Mouse (Mus musculus): ENCODE data around the gene Mrps18c. TPM values are rescaled to one million over a fixed set of nuclear protein-coding genes. Genes with fewer than 3 reads are reported as not detected.

Gene Mrps18c
- total RNA-seq, 2 experiments from 2014 or later: 116 to 122 TPM

DNA sequence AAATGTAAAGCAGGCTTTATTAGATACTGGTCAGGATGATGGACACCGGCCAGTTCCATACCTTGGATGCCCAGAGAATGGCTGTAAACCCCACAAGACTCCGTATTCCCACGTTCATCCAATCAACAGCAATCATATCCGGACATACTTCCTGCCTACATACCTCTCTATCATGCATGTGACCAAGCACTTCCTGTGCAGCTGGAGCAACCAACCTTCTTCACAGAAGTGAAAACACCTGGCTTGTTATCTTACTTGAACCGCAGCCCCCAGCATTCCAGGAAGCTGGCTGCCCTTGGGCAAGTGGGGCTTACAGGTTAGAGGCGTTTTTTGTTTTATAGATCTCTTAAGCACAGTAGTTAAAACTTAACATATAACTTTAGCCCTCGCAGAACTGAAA is 24.4 kb downstream of the Mrps18c start:
- no peak for DNase-seq (ENCODE audit: low spot score in 2 of 2)

DNA sequence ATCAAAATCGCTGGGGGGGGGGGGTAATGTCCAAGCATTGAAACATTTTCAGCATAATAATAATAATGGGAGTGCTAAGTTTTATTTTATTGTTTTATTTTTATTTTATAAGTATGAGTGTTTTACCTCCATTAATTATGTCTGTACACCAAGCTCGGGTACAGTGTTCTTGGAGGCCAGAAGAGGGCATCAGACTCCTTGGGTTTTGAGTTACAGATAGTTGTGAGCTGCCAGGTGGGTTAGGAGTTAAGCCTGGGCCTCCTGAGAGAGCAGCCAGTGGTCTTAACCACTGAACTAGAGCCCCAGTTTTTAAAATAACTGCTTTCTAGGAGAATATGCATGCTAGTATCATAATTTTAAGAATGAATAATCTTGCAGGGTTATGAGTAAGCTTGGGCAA is 27.5 kb downstream of the Mrps18c start:
- DNase-seq (ENCODE audit: low spot score in 2 of 2): no peak

DNA sequence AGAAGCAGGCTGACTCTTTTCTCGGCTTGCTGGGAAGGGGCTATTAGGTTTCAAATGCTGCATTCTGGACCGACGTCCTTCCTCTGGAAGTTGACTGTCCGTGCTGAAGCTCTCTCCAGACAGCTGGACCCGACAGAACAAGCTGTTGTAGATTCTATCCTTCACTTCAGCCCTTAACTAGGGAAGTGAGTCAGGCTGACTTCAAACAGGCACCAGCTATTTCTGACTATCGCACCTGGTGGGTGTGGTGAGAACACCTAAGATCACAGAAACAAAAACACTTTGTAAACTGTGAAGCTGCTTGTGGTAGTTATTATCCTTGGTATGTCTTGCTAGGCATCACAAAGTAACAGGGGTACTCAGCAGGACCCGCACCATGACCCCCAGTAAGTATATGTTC is 28.1 kb downstream of the Mrps18c start:
- no peak for DNase-seq (ENCODE audit: low spot score in 2 of 2)

DNA sequence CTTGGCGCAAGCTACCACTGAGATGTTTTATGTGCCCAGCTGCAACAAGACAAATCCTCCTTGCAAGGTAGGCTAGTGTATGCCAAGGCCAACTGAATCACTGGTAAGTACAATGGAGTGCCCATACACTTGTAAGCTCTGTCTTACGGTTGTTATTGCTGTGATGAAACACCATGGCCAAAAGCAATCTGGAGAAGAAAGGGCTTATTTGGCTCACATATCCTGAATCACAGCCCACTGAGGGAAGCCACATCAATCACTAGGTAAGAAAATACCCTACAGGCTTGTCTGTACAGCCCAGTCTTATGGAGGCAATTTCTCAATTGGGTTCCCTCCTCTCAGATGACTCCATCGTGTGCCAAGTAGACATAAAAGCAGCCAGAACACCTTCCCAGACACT is 30.3 kb downstream of the Mrps18c start:
- DNase-seq (ENCODE audit: low spot score in 2 of 2): no peak

DNA sequence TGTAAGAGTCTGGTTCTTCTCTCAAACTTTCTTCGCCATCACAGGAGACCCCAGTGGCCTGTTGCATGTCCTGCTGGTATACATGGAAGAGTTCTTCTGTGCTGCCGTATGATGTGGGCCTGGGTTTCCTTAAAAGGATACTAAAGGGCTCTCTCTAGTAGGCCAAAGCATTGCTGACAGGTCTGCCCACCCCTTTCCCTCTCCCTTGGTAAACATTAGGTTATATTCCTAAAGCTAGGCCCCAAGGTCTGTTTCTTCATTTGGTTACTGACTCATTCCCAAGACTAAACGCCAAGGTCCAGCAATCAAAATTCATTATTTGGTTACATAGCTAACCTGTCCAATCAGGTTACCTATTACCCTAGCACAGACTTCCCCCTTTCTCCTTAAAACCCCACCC is 34.3 kb downstream of the Mrps18c start:
- DNase-seq (ENCODE audit: low spot score in 2 of 2): no peak

DNA sequence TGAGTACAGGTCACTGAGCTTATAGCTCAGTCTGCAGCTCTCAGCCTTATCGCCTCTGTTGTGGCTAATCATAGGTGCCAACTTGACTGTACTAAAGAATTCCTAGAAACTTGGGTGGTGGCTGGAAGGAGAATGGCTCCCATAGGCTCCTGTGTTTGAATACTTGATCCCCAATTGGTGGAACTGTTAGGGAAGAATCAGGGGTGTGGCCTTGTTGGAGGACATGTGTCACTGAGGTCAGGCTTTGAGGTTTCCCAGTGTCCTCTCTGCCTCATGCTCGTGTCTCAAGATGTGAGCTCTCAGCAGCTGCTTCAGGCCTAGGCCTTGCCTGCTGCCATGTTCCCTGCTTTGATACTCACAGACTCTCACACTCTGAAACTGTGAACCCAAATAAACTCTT is 35.4 kb downstream of the Mrps18c start:
- DNase-seq (ENCODE audit: low spot score in 2 of 2): no peak

DNA sequence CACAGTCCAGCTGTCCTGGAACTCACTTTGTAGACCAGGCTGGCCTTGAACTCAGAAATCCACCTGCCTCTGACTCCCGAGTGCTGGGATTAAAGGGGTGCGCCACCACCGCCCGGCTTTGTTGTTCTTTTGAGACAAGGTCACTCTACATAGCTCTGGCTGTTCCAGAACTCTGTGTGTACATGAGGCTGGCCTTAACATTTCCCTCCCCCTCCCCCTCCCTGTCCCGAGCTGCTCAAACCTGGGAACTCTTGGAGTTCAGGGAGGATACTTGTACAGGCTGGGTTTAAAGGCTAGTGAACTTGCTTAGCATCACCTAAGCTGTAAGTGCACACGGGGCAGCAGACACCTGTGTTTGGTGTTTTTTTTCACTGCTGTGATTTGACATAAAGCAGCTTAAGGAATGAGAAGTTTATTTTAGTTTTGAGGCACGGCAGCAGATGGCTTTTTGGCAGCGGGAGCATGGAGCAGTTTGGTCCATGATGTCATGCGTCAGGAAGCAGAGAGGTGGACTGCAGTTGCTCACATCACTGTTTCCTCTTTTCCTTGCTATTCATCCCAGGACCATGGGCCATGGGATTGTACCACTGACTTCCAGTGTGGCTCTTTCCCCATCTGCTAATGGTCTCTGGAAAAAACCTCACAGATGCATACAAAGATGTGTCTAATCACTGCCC is 37.6 kb downstream of the Mrps18c start:
- no peak for DNase-seq (ENCODE audit: low spot score in 2 of 2)

DNA sequence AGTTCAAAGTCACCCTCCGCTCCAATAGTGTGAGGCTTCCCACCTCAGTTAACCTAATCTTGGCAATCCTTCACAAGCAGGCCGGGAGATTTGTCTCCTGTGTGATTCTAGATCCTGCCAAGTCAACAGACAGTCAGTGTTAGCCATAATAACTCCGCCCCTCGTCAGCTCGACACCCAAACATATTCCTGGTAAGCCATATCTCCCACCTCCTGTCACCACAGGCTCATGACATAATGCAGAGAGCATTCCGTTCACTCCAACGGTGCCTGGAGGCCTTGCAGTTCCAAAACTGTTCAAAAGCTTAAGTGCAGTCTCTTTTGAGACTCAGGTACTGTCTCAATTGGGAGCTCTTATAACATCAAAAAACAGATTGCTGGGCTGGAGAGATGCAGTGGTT is 39.5 kb downstream of the Mrps18c start:
- DNase-seq (ENCODE audit: low spot score in 2 of 2): no peak

DNA sequence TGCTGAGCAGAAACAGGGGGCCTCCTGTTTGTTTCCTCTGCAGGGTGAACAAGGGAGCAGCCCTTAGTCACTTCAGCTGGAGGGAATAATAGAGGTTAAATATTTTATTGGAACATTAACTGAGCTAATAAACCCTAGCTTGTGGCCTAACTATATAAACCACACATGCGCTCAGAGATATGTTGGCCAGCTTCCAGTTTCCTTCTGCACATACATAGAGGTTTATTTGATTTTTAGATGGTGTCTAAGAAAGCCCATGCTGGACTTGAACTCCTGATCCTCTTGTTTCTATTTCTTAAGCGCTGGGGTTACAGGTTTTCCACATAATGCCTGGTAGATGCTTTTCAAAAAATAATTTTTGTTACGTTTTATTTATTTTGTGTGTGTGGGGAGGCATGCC is 46.1 kb downstream of the Mrps18c start:
- DNase-seq (ENCODE audit: low spot score in 2 of 2): no peak

DNA sequence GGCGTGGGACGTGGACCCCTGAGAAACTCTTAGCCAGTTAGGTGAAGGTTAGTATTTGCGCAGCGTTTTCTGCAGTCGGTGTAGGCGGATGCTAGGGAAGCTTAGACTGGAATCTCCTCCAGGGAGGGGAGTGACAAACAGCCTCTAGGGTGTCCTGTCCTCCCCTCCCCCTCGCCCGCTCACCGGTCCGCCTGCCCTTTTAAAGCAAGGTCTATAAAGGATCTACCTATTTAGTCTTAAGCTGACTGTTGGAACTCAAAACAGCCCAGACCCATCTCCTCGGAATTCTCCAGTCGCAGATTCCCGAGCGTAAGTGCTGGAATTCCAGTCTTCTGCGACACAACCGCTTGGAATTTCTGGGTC is 47.0 kb downstream of the Mrps18c start, which contains the start of gene Gpat3:
Gene Gpat3 (plus strand): TSS at position 229 of the 363 bp plus-strand sequence.
- no peak for DNase-seq (ENCODE audit: low spot score in 2 of 2)

DNA sequence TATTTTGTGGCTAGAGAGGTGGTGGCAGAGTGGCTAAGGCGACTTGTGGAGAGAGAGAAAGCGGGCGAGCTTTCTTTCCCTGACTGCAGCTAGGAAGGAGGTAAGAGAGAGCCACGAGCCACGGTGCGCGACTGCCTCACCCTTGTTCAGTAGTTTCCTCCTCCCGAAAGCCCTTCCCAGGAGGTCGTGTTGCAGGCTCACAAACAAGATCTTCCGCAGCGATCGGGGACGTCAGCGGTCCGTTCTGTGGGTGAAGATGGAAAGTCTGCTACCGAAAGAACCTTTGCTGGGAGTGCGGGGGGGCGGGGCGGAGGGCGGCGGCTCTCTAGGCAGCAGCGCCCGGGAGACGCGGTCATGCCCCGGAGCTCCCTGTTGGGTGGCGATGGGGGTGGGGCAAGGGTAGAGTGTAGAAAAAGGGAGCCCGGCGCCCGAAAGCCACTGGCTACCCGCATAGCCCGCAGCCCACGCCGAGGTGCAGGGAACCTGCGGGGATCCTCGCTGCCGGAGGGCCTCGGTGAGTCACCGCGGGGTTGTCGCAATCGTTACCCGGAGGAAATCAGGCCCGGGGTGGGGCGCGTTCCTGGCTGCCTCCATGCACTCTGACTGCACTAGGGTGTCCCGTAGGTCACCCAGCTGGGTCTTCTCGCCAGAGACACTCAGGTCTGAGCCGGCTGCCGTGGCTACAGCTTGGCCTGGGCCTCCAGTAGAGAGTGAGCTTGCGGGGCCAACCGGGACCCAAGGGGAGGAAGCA is 47.6 kb downstream of the Mrps18c start:
- DNase-seq (ENCODE audit: low spot score in 2 of 2): peak; percentile 54 to 55

DNA sequence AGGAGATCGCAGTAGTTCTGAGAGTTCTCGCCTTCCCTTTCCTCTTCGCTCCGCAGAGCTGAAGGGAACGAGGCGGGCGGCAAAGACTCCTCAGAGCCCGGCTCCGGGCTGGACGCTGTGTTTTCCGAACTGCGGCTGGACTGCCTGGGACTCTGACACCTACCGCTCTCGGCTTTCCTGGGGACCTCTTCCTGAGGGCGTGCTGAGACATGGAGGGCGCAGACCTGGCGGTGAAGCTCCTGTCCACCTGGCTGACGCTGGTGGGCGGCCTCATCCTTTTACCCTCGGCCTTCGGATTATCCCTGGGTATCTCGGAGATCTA is 48.1 kb downstream of the Mrps18c start:
- DNase-seq (ENCODE audit: low spot score in 2 of 2): no peak

DNA sequence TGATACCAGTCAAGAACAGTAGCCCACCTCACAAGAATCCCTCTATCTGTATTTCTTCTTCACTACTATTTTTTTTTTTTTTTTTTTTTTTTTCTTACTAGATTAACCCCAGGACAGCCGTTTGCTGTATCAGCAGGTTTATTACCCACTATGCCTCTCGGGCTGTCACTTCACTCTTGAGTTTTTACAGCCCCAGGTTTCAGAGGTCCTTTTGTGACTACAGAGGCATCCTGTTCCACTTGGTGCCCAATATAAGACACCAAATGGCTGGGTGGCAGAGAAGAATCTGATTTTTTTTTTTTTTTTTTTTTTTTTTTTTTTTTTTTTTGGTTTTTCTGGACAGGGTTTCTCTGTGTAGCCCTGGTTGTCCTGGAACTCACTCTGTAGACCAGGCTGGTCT is 48.7 kb downstream of the Mrps18c start:
- no peak for DNase-seq (ENCODE audit: low spot score in 2 of 2)

DNA sequence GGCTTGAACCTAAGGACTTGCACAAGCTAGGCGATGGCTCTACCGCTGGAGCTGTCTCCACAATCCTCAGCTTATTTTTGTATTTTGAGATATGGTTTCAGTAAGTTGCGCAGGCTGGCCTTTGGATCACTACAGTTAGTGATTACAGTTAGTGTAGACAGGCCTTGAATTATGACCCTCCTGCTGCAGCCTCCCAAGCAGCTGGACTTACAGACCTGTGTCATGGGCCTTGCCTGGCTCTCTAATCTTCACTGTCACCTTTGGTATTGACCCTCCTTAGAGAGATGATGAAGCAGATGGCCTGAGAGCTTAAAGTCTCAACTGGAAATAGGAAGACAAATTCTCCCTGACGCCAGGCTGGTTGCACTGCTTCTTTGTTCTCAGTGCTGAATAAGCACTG is 55.5 kb downstream of the Mrps18c start:
- no peak for DNase-seq (ENCODE audit: low spot score in 2 of 2)

Other genes starting within 250 kb of the Mrps18c start
- 10 to 100 TPM; 16.7 to 21.5 TPM for gene Plac8, start 226.4 kb upstream of the Mrps18c start, total RNA-seq (2021)
- gene Coq2, start 123.5 kb upstream of the Mrps18c start, total RNA-seq (2021): 10 to 100 TPM; 56.4 to 57.1 TPM
- gene Hpse, start 78.9 kb upstream of the Mrps18c start, total RNA-seq (2021): 1 to 10 TPM; 2.0 to 2.3 TPM
- gene Helq, start within 50 bp of the Mrps18c start, total RNA-seq (2021): 10 to 100 TPM; 16.0 to 16.1 TPM
- 10 to 100 TPM; 23.4 to 24.7 TPM for gene Abraxas1, start 22.3 kb downstream of the Mrps18c start, total RNA-seq (2021)
- gene Gpat3, start 47.1 kb downstream of the Mrps18c start, total RNA-seq (2021): 1 to 10 TPM; 6.8 to 7.3 TPM

Measured in adrenal gland, postnatal 4 days (tissue).